Mouse (Mus musculus): ENCODE measurements around the gene 1700011M02Rik.
"Not testable (repeated sequence)": the region's sequence is repeated elsewhere in the genome, so short reads cannot be mapped to it uniquely, and the experiment has no call there.

Gene 1700011M02Rik

DNA sequence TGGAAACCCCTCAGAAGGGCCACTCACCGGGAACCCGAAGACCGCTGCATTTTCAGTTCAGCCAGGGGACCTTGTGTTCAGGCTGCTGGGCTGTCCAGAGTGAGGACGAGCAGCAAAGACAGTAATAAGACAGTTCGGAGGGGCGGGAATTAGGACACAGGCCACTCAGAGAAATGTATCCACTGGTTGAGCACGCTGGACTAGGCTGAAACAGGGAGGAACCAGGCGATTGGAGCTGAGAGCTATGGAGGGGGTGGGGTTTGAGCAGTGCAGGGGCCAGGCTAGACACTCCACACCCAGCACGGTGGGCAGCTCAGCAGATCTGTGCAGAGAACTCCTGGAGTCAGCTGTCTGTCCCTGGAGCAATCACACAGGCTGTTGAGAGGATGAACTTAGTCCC, at the start of gene 1700011M02Rik, which contains the start of gene Dmrtc1a:
Gene 1700011M02Rik (plus strand): TSS at position 319 of the 400 bp plus-strand sequence.
Gene Dmrtc1a (minus strand): TSS at position 101 of the 400 bp plus-strand sequence.
- DNase-seq, result not testable (repeated sequence)

DNA sequence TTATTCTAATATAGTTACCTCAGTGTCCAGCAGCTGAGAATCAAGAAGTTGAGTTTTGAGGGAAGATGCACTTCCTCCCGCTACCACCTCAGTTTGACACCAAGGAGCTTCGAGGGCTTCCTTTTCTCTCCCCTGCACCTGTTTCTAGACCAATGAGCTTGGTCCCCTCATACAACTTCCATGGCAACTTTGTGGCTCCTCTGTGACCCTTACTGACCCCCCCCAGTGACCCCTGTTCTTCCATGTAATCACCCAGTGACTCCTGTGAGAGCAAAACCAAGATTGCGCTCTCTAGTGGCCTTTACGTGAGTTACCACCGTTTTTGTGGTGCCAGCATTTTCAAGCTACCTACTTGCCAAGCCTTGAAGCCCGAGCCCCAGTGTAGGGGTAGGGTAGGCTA, 40.8 kb upstream of the 1700011M02Rik start, which contains the start of gene 1700031F05Rik:
Gene 1700031F05Rik (minus strand): TSS at position 101 of the 400 bp plus-strand sequence.
- no peak for DNase-seq

DNA sequence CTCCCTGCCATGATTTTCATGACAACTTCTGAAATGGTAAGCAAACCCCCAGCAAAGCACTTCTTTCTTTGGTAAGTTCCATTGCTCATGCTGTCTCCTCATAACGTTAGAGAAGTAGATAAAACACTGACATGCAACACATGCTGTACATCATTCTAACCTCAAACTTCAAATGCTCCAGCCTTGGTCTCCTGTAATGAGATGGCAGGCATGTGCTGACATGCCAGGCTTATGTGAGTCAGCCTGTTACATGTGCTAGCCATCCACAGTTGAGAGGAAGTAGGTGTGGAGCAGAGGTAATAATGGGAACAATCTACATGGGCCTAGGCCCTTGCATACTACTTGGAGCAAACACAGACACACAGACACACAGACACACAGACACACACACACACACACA, 6.1 kb downstream of the 1700011M02Rik start:
- DNase-seq, result not testable (repeated sequence)

DNA sequence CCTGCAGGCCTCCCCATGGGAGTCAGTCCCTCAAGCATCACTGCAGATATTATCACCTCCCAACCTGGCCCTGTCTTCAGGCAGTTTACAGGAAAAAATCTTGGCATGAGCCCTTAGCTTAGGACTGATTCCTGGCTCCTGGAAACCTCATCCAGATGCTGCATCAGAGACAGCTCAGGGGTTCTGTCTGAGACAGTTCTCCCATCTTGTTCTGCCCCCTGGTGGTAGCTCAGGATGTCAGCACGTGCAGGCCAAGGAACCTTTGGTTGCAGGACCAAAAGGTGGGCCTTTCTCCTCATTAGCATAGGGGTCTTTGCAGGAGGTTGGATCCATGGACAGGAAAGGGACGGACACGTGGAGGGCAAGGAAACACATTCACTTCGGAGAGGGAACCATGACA, 18.0 kb downstream of the 1700011M02Rik start:
- DNase-seq, result peak; percentile 12

DNA sequence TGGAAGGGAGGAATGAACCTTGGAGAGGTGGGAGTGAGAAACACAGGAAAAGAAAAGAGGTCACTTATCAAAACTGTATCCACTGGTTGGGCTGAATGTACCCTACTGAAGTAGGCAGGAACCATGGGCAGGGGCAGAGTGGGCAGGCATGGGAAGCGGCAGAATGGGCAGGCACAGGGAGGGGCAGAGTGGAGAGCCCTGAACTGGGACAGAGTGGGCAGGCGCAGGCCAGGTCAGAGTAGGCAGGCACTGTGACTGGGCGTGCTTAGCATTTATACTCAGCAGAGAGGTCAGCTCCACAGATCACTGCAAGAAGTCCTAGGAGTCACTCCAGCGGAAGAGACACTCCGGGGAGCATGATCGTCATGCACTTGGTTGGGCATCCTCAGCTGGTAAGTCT, 19.4 kb downstream of the 1700011M02Rik start, which contains the start of gene 1700018G05Rik:
Gene 1700018G05Rik (plus strand): TSS at position 301 of the 400 bp plus-strand sequence.
- not testable (repeated sequence) for DNase-seq

DNA sequence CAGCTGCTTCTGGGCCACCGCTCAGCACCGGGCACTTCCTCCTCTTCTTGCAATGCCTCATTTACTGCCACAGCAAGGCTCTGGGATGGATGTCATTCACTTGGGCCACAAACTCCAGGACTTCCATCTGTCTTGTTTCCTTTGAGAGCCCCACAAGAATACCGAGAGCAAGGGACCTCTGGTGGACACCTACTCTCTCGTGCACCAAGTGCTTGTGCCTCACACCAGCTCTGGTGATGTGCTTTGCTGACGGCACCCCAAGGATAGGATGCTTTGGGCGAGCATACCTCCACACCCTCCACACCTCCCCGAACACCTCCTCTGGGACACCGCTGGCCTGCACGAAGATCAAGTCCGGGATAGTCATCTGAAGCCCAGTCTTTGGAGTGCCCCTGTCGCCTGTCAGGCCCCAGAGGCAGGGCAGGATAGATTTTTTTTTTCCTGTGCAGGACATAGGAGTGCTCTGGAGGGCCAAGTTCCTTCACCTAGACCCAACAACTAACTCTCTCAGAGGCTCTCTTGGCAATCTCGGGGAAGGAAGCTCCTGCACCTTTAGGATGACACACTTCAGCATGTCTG, 24.4 kb downstream of the 1700011M02Rik start:
- no peak for DNase-seq

DNA sequence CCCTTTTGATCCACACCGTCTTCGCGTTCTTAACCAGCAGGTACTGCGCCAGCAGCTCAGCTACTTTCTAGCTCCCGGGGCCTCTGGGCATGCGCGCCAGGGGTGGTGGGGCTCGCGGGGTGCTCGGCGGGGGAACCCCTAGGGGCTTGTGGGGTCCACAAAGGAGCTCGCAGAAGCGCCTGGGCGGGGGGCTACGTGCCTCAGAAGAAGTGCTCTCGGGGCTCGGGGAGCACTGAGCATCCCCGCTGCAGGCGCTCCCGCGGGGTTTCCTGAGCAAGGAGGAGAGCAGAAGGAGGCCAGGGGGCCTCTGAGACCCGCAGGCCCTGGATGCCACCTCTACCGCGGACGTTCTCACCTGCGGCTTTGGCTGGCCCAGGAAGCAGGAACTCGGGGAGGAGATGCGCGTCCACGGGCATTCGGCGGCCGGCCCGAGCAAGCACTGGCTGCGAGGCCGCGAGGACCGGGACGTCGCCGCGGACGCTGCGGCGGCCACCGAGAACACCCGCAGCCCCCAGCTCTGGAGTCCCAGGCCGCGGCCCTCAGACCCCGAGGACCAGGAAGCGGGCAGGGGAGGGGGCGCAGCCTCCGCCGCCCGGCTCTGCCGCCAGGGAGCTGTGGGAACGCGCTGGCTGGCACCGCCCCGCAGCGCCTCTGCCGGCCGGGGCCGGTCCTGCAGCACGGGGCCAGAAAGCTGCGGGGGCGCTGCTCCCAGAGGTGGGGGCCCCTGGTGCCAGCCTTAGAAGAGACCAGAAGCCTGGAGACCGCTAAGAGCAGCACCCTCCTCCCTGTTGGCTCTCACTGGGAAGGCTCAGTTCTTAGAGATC, 25.1 kb downstream of the 1700011M02Rik start:
- peak; percentile 47 for DNase-seq

DNA sequence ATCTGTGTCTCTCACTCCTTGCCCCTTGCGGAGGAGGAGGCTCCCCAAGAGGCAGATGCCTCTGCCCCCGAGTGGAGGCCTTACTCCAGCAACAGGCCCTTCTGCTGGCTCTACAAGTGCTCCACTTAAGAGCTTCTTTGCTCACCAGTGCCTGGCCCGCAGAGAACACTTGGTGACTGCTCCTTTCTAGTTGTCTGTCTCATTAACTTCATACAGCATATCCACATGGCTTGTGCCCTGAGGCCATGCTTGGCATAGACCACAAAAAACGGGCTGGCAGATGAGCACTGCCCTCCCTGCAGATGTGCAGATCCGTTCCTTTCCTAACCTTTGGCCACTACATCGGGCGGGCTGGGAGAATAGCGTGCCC, 25.7 kb downstream of the 1700011M02Rik start:
- no peak for DNase-seq

DNA sequence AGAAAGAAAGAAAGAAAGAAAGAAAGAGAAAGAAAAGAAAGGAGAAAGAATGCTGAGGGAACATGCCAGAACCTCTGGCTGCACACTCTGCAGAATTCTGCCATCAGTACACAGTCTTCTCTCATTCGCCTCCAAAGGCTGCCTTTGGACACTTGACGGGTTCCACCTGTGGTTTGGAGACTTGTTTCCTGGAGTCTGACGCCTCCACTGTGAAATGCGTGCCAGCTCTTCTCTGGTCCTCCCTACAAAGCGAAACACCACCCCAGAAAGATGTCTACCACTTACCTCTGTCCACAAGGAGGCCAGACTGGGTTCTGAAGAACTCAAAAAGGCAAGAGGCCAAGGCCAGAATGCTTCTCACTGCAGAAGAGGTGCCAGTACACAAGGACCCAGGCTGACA, 28.0 kb downstream of the 1700011M02Rik start:
- DNase-seq, result no peak

DNA sequence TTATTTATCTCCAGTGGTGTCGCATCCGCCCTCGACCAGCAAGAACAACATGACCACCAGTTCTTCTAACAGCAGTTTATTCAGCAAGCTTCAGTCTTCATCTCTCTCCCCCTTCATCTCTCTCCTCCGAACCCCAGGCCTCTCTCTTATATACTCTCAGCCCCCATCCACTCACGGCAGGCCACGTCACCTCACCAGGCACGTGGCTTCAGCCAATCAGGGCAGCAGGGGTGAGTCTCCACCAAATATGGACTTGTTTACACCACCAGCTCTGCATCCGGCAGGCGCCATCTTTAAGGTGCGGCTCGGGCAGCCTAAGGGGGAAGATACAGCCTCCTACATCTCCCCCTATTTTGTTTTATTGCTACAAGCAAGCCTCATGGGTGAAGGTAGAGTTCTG, 41.4 kb downstream of the 1700011M02Rik start:
- DNase-seq, result not testable (repeated sequence)

DNA sequence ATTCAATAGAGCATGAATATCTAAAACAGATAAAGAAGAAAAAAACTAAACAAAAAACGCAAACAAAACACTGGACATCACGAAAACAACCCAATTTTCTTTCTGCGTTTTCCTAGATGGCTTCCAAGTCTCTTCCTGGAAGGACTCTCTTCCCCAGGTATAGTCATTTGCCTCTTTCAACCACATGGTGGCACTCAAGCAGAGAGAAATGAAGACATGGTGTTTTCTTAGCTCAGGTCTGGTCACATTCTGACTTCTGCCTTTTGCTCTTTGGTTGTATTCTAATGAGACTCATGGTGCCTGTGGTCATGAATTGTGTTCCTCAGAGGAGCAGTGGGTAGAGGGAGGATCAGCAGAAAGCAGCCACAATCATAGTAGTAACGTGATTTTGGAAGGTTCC, 50.2 kb downstream of the 1700011M02Rik start:
- no peak for DNase-seq
